Mouse (Mus musculus) intestine, postnatal 0 days (tissue): Measurements from ENCODE around the gene Lgals8. TPM values are rescaled to one million over a fixed set of nuclear protein-coding genes. Genes with fewer than 3 reads are reported as not detected.

Experiments used
- ATAC-seq: fragments of 200-750 bp; cut with Nextera tagmentation; 2 replicates; pipeline ENCODE4 v1.8.0; 2017; ENCODE audit warnings: mild to moderate bottlenecking, moderate TSS enrichment, moderate library complexity
- H3K27ac ChIP-seq: fragments of 300-500 bp; sonication (generic); 2 replicates; pipeline ENCODE4 v1.5.1; 2014; ENCODE audit warnings: mild to moderate bottlenecking, low read depth, low read length, moderate library complexity
- H3K27me3 ChIP-seq: fragments of 300-500 bp; sonication (generic); replicated peaks from 2 replicates; pipeline ENCODE4 v1.6.1; 2014; ENCODE audit warnings: low read length, mixed read lengths; ENCODE audit not compliant: control insufficient read depth, insufficient read depth
- H3K36me3 ChIP-seq: fragments of 300-500 bp; sonication (generic); 2 replicates; pipeline ENCODE4 v1.6.1; 2014; ENCODE audit warnings: mild to moderate bottlenecking, moderate library complexity; ENCODE audit not compliant: control insufficient read depth, insufficient read depth
- H3K4me1 ChIP-seq: fragments of 300-500 bp; sonication (generic); replicated peaks from 2 replicates; pipeline ENCODE4 v1.6.1; 2014; ENCODE audit warnings: antibody characterized with exemption, low read length, mixed read lengths; ENCODE audit not compliant: control insufficient read depth, insufficient read depth
- H3K4me2 ChIP-seq: fragments of 300-500 bp; sonication (generic); replicated peaks from 2 replicates; pipeline ENCODE4 v1.6.1; 2014; ENCODE audit warnings: low read depth, mild to moderate bottlenecking, moderate library complexity
- H3K4me3 ChIP-seq: fragments of 300-500 bp; sonication (generic); 2 replicates; pipeline ENCODE4 v1.5.1; 2014; ENCODE audit warnings: low read depth, low read length
- H3K9ac ChIP-seq: fragments of 300-500 bp; sonication (generic); 2 replicates; pipeline ENCODE4 v1.6.1; 2014; ENCODE audit warnings: mild to moderate bottlenecking, low read depth, low read length
- H3K9me3 ChIP-seq: fragments of 300-500 bp; sonication (generic); 2 replicates; pipeline ENCODE4 v1.6.1; 2016; ENCODE audit warnings: mixed run types; ENCODE audit not compliant: control insufficient read depth
- CTCF ChIP-seq: sonication (generic); IDR thresholded peaks from 2 replicates; pipeline ENCODE4 v1.5.1; 2016; ENCODE audit warnings: low read depth, mild to moderate bottlenecking, control low read depth, antibody characterized with exemption, moderate library complexity
- WGBS: fragments of 180-500 bp; shearing (Covaris S2); extraction: QIAGEN DNeasy Blood & Tissue Kit; methylation state at CpG from one replicate; pipeline ENCODE4 v1.1.7; 2014; 5-methylcytosine and 5-hydroxymethylcytosine counted together
- polyA plus RNA-seq: library from polyadenylated mRNA; unstranded; fragments of >200 nt; fragmentation: Nextera tagmentation; extraction: Ambion mirVana; gene quantifications from 2 replicates; pipeline ENCODE4 v1.2.1, GENCODE M21; 2015

Gene Lgals8
- polyA plus RNA-seq, 1 experiment from 2014 or later: 53.2 TPM

DNA sequence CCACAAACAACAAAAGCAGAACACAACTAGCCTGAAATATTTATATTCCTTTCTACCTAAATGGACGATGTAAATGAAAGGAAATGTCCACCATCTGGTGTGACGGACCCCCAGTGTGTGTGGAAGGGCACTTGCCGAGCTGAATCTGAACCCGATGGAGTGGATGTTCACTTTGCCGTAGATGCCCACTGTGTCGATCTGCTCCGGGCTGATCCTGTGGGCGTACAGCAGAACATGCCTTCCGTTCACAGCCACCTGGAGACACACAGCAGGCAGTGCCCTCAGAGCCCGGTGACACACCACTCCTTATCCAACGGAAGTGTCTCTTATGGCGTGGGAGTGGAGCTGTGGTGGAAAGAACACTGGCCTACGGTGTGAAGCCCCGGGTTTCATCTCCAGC is 11.6 kb downstream of the Lgals8 start:
- no peak overlapping the region for H3K4me2 ChIP-seq
- ATAC-seq: no peak
- no peaks in the 10 kb centered on the region for H3K9me3 ChIP-seq
- H3K36me3 ChIP-seq: peaks cover 69% of the 10 kb centered on the region
- H3K9ac ChIP-seq: no peak overlapping the region
- no peak for TF ChIP-seq CTCF
- 89% methylated on average over 14 of the region's 14 CpGs for WGBS
- H3K4me3 ChIP-seq: no peak overlapping the region
- H3K27me3 ChIP-seq: no peaks in the 10 kb centered on the region
- H3K27ac ChIP-seq: no peak overlapping the region
- H3K4me1 ChIP-seq: no peaks in the 10 kb centered on the region; the same call in 1 of the 2 replicates

- H3K4me1 ChIP-seq: no peaks in the 10 kb centered on the region
- H3K4me2 ChIP-seq: no peak overlapping the region
- 55% methylated on average over 2 of the region's 2 CpGs for WGBS
- no peaks in the 10 kb centered on the region for H3K9me3 ChIP-seq
- no peak for TF ChIP-seq CTCF
- H3K9ac ChIP-seq: no peak overlapping the region
- no peak overlapping the region for H3K4me3 ChIP-seq
- peaks cover 60% of the 10 kb centered on the region for H3K36me3 ChIP-seq
- H3K27me3 ChIP-seq: no peaks in the 10 kb centered on the region
- no peak overlapping the region for H3K27ac ChIP-seq
- no peak for ATAC-seq
Observed at GRCm38 (mm10) chr13:12442008-12442587, 22.6 kb downstream of the Lgals8 start.

GRCm38 (mm10) chr13:12440813-12441212 is 23.9 kb downstream of the Lgals8 start:
- TF ChIP-seq CTCF: no peak
- Histone ChIP-seq H3K4me2 (no peak overlapping the region), H3K9me3 (no peaks in the 10 kb centered on the region), H3K27me3 (no peaks in the 10 kb centered on the region), H3K27ac (no peak overlapping the region), H3K4me3 (no peak overlapping the region), H3K4me1 (no peaks in the 10 kb centered on the region), H3K9ac (no peak overlapping the region), H3K36me3 (peaks cover 55% of the 10 kb centered on the region)
- ATAC-seq: no peak
- WGBS: 89% methylated on average over 6 of the region's 6 CpGs

DNA sequence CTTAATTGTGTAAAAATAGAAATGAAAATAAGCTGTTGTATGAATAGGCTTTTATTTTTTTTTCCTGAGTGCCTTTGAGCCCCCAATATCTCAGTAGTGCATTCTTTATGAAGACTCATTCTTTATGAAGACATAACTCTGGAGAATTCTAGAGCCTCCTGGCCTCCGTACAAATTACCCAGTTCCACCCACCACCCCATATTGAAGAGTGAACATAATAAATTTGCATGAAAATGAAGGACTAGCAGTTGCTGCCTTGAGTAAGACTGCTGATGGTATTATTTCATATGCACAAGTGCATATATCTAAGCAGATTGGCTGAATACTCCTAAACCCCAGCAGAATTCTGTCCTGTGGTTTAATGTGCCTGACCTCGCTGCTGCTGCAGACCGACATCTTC is 25.2 kb downstream of the Lgals8 start:
- Histone ChIP-seq H3K4me3 (no peak overlapping the region), H3K27me3 (no peaks in the 10 kb centered on the region), H3K36me3 (peaks cover 56% of the 10 kb centered on the region), H3K9ac (no peak overlapping the region), H3K27ac (no peak overlapping the region), H3K9me3 (no peaks in the 10 kb centered on the region), H3K4me2 (no peak overlapping the region), H3K4me1 (no peaks in the 10 kb centered on the region)
- no peak for TF ChIP-seq CTCF
- WGBS: 91% methylated on average over 3 of the region's 3 CpGs
- ATAC-seq: no peak

DNA sequence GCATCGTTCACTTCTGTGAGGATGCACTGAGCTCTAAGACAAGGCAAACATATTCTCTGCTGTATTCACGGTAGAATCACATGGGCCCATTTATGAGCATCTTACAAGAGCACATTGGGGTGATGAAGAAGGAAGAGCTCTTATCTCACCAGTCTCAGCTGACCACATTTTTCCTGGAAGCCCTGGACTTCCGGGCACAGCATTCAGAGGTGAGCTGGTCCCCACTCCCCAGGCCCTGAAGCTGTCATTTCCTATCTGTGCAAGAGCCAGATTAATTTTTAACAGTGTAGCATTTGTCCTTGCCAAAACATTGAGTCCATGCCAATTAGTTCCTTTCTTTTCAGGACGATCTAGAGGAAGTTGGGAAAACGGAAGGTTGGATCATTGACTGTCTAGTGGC is 30.9 kb downstream of the Lgals8 start:
- no peak overlapping the region for H3K4me2 ChIP-seq
- peaks cover 83% of the 10 kb centered on the region for H3K36me3 ChIP-seq
- H3K4me1 ChIP-seq: no peaks in the 10 kb centered on the region
- no peaks in the 10 kb centered on the region for H3K9me3 ChIP-seq
- H3K27me3 ChIP-seq: no peaks in the 10 kb centered on the region
- WGBS: 73% methylated on average over 5 of the region's 5 CpGs
- no peak overlapping the region for H3K4me3 ChIP-seq
- H3K9ac ChIP-seq: no peak overlapping the region
- no peak for ATAC-seq
- no peak for TF ChIP-seq CTCF
- no peak overlapping the region for H3K27ac ChIP-seq

- Histone ChIP-seq H3K27ac (no peak overlapping the region), H3K36me3 (peaks cover 87% of the 10 kb centered on the region), H3K4me2 (no peak overlapping the region), H3K27me3 (no peaks in the 10 kb centered on the region), H3K9me3 (no peaks in the 10 kb centered on the region), H3K4me3 (no peak overlapping the region), H3K4me1 (no peaks in the 10 kb centered on the region), H3K9ac (no peak overlapping the region)
- TF ChIP-seq CTCF: no peak
- 92% methylated on average over 13 of the region's 13 CpGs for WGBS
- ATAC-seq: no peak
Observed at GRCm38 (mm10) chr13:12428556-12428955, 36.2 kb downstream of the Lgals8 start.

GRCm38 (mm10) chr13:12420596-12420995 is 44.1 kb downstream of the Lgals8 start:
- no peaks in the 10 kb centered on the region for H3K27me3 ChIP-seq
- no peak overlapping the region for H3K4me3 ChIP-seq
- WGBS: 87% methylated on average over 9 of the region's 9 CpGs
- no peak overlapping the region for H3K4me2 ChIP-seq
- no peak overlapping the region for H3K27ac ChIP-seq
- no peak for TF ChIP-seq CTCF
- peaks cover 77% of the 10 kb centered on the region for H3K36me3 ChIP-seq
- no peak overlapping the region for H3K9ac ChIP-seq
- H3K9me3 ChIP-seq: no peaks in the 10 kb centered on the region
- no peaks in the 10 kb centered on the region for H3K4me1 ChIP-seq
- ATAC-seq: no peak
